Mouse (Mus musculus): ENCODE data around the gene Psmb3.
"Not testable (repeated sequence)": the region's sequence is repeated elsewhere in the genome, so short reads cannot be mapped to it uniquely, and the experiment has no call there.

- TF ChIP-seq GATA1 (IDR thresholded peaks at IDR 0.05; ENCODE audit: borderline replicate concordance, low read length); FLI1 (IDR thresholded peaks at IDR 0.05; ENCODE audit: low read length): not testable (repeated sequence)
Observed at GRCm38 (mm10) chr11:97734810-97735209, 31.6 kb downstream of the Psmb3 start.

Data from megakaryocyte, embryonic 14.5 days (primary cell).